Mouse (Mus musculus) heart, embryonic 10.5 days (tissue): Measurements from ENCODE around the gene Mpl. TPM values are rescaled to one million over a fixed set of nuclear protein-coding genes. Genes with fewer than 3 reads are reported as not detected.
A peak's percentile ranks its signal among the peaks of the same experiment; 100 is the strongest.

Experiments
- DNase-seq: peaks from one replicate; pipeline ENCODE4 v3.0.0-alpha.2; 2017; ENCODE audit warnings: low spot score
- H3K27ac ChIP-seq: fragments of 300-500 bp; sonication (generic); 2 replicates; pipeline ENCODE4 v1.5.1; 2016; ENCODE audit warnings: mild to moderate bottlenecking
- H3K27me3 ChIP-seq: fragments of 300-500 bp; sonication (generic); 2 replicates; pipeline ENCODE4 v1.6.1; 2016; ENCODE audit warnings: mild to moderate bottlenecking; ENCODE audit not compliant: poor library complexity, insufficient read depth, severe bottlenecking
- H3K36me3 ChIP-seq: fragments of 300-500 bp; sonication (generic); 2 replicates; pipeline ENCODE4 v1.6.1; 2016; ENCODE audit warnings: mild to moderate bottlenecking, moderate library complexity
- H3K4me1 ChIP-seq: fragments of 300-500 bp; sonication (generic); 2 replicates; pipeline ENCODE4 v1.6.1; 2016; ENCODE audit warnings: mild to moderate bottlenecking
- H3K4me3 ChIP-seq: fragments of 300-500 bp; sonication (generic); 2 replicates; pipeline ENCODE4 v1.5.1; 2016; ENCODE audit warnings: mild to moderate bottlenecking, moderate library complexity
- H3K9me3 ChIP-seq: fragments of 300-500 bp; sonication (generic); 2 replicates; pipeline ENCODE4 v1.6.1; 2016; ENCODE audit warnings: mild to moderate bottlenecking, moderate library complexity
- whole genome bisulfite sequencing: fragments of 180-500 bp; shearing (Covaris S2); methylation state at CpG from one replicate; pipeline ENCODE4 v1.1.7; 2016; 5-methylcytosine and 5-hydroxymethylcytosine counted together
- polyA plus RNA-seq: library from polyadenylated mRNA; unstranded; fragments of >200 nt; fragmentation: Nextera tagmentation; extraction: Ambion mirVana; gene quantifications from 2 replicates; pipeline ENCODE4 v1.2.1, GENCODE M21; 2016

Gene Mpl
- polyA plus RNA-seq, 1 experiment from 2014 or later: 5.5 TPM

DNA sequence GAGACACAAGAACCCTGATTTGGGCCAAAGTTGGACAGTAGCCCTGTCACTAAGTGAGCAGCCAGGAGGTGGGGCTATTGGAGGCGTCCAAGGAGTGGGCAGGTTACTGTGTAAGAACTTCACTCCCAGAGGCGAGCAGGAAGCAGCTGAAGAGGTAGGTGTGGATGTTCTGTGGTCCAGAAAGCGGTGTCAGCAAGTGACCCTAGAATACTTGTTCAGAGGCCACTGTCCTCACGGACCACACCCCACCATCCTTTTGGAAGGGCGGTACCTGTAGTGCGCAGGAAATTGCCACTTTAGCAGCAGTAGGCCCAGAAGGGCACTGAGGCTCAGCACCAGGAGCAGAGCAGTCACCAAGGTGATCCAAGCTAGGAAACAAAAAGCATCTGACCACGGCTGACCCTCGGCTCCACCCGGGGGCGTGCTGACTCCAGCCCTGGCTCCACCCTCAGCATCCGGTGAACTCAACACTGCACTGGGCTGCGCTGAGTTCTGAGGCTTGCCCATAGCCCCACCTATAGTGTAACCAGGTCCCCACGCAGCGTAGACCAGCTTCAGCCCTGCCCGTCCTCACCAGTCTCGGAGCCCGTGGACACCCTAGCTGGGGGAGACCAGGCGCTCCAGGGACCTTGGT lies 11.4 kb downstream of the Mpl start:
- WGBS: 18% methylated on average over 18 of the region's 18 CpGs

DNA sequence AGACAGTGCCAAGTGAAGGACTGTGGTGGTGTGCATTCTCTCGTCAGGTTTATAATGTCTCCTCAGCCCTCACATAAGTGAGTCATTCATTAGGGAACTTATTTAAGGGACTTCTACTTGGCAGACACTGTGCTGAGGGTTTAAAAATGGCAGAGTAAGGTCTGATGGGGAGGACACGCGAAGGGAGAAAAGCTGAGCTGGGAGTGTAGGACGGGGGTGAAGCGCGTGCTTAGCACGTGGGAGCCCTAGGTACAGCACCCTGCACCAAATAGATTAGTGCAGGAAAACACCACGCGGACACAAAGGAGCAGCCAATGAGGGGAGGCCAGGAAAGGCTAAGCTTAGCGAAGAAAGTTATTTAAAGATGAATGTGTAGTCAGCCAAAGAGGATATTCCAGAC lies 12.2 kb downstream of the Mpl start:
- H3K4me1 ChIP-seq: peaks cover 12% of the 10 kb centered on the region
- no peaks in the 10 kb centered on the region for H3K36me3 ChIP-seq
- no peak overlapping the region for H3K27ac ChIP-seq
- no peaks in the 10 kb centered on the region for H3K9me3 ChIP-seq
- H3K27me3 ChIP-seq: peaks cover 12% of the 10 kb centered on the region; the same call in 1 of the 2 replicates
- WGBS: 79% methylated on average over 10 of the region's 10 CpGs
- H3K4me3 ChIP-seq: no peak overlapping the region
- DNase-seq: no peak

More for the DNA sequence above, 11.4 kb downstream of the Mpl start:
- DNase-seq: peak; percentile 81
- H3K27ac ChIP-seq: peak overlapping the region; percentile 72; the same call in 1 of the 2 replicates
- H3K4me1 ChIP-seq: peaks cover 12% of the 10 kb centered on the region
- H3K4me3 ChIP-seq: peak overlapping the region; percentile 59
- H3K36me3 ChIP-seq: no peaks in the 10 kb centered on the region
- H3K27me3 ChIP-seq: peaks cover 12% of the 10 kb centered on the region; the same call in 1 of the 2 replicates
- H3K9me3 ChIP-seq: no peaks in the 10 kb centered on the region

DNA sequence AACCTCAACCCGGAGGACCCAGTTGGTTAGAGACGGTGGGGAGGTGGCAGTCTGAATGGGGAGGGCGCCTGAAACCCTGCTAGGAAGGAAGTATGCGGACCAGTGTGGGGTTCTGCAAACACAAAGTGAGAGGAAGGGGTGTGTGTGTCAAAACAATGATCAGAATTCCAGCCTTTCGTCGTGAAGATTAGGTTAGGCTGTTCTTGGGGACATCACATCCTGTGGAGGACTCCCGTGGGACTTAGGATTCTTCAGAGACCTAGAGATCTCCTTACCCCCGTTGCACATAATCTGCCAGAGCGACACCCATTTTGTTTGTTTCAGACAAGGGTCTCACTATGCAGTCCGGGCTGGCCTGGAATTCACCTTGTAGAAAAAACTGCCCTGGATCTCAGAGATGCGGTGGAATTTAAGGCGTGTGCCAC lies 19.5 kb downstream of the Mpl start:
- peak; percentile 84 for DNase-seq
- Histone ChIP-seq H3K27me3 (no peaks in the 10 kb centered on the region), H3K4me3 (peak overlapping the region; percentile 97), H3K27ac (peak overlapping the region; percentile 93), H3K4me1 (peaks cover 38% of the 10 kb centered on the region), H3K9me3 (no peaks in the 10 kb centered on the region), H3K36me3 (peaks cover 30% of the 10 kb centered on the region)
- WGBS: 6% methylated on average over 12 of the region's 12 CpGs

DNA sequence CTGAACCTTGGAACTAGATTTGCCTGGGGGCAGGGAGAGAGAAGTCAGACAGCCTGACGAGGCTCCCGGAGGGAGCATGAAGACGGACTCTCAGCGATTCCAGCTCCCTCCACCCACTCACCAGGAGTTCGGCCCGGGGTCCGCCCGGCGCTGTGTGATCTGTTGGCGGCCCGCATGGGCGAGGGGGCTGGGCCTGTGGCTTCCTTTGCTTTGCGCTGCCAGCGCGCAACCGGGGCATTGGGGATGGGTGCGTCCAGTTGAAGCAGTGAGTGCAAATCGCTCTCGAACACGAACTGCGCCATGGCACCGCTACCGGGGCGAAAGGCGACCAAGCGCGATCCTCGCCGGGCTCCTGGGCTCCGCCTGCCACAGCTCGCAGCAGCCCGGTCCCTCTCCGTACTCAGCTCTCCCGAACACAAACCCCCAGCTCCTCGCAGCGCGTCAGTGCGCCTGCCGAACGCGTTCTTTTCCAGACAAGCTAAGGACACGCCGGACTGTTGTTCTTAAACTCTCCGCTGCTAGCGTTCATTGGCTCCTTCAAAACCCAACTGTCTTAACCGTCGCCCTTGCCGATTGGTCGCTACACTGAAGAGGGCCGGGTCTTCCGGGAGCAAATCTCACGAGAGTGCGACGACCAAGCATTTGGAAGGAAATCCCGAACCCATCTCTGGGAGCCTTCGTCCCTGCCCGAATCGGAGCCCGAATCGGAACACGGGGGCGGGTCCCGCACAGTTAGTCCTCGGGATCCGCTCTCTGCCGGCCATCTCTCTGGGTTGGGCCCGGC lies 20.3 kb downstream of the Mpl start, which contains the start of gene Cdc20:
Cdc20 (minus strand) TSS at position 533 of the 784 bp plus-strand sequence.
- no peaks in the 10 kb centered on the region for H3K9me3 ChIP-seq
- H3K36me3 ChIP-seq: peaks cover 38% of the 10 kb centered on the region
- H3K4me3 ChIP-seq: peak within 1 kb of the TSS; percentile 97
- peak within 1 kb of the TSS; percentile 93 for H3K27ac ChIP-seq
- DNase-seq: peak; percentile 99
- peaks cover 38% of the 10 kb centered on the region for H3K4me1 ChIP-seq
- WGBS: under 1% methylated on average over 67 of the region's 67 CpGs
- H3K27me3 ChIP-seq: no peaks in the 10 kb centered on the region

DNA sequence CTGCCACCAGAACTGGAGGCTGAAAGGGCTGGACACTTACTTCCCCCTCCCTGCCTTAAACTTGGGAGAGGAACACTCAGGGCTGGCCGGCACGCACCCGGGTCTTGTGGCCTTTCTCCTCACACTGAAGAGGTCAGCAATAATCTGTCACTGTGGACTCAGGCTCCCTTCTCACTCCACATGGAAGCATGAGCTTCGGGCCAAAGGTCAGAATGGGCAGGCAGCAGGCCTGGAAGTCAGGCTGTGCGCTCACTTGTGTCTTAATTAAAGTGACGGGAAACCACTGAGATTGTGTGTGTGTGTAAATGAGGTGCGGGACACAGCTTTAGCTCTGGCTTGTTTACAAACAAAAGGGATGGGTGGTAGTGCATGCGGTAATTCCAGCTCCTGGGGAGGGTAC lies 25.0 kb downstream of the Mpl start:
- WGBS: 85% methylated on average over 8 of the region's 8 CpGs

DNA sequence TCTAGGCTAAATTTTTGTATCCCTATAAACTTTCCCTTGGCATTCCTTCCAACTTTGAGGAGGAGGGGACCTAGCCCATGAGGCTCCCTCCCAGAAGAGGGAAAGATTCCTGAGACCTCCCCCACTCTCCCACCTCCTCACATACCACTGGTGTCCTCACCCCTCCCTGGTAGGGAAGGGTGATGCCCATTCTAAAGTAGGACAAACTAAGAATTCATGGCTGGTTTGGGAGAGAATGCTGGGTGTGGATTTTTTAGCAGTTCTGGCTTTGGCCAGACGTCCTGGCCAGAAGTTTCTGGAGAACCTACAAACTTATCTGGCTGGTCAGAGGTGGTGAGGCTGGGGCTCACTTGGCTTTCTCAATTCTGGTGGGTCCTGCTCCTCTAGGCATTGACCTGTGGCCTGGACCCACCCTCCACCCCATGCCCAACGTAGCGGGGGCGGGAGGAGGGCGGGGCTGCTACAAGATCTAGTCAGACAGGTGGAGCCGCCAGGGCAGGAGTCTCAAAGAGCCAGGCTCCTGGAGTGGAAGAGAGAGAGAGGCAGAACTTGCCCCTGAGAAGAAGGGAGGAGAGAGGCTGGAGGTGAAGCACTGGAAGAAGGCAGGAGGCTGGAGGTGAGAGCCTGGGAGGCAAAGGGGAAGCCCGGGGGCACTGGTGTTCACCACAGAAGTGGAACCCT lies 28.0 kb downstream of the Mpl start:
- Histone ChIP-seq H3K9me3 (no peaks in the 10 kb centered on the region), H3K27me3 (no peaks in the 10 kb centered on the region), H3K27ac (peak overlapping the region; percentile 95), H3K36me3 (peaks cover 41% of the 10 kb centered on the region), H3K4me3 (peak overlapping the region; percentile 78), H3K4me1 (peaks cover 40% of the 10 kb centered on the region)
- no peak for DNase-seq
- 46% methylated on average over 7 of the region's 7 CpGs for WGBS

More for the DNA sequence above, 25.0 kb downstream of the Mpl start:
- Histone ChIP-seq H3K4me3 (no peak overlapping the region), H3K36me3 (peaks cover 56% of the 10 kb centered on the region), H3K27ac (no peak overlapping the region), H3K9me3 (no peaks in the 10 kb centered on the region), H3K27me3 (no peaks in the 10 kb centered on the region), H3K4me1 (peaks cover 61% of the 10 kb centered on the region)
- DNase-seq: no peak

DNA sequence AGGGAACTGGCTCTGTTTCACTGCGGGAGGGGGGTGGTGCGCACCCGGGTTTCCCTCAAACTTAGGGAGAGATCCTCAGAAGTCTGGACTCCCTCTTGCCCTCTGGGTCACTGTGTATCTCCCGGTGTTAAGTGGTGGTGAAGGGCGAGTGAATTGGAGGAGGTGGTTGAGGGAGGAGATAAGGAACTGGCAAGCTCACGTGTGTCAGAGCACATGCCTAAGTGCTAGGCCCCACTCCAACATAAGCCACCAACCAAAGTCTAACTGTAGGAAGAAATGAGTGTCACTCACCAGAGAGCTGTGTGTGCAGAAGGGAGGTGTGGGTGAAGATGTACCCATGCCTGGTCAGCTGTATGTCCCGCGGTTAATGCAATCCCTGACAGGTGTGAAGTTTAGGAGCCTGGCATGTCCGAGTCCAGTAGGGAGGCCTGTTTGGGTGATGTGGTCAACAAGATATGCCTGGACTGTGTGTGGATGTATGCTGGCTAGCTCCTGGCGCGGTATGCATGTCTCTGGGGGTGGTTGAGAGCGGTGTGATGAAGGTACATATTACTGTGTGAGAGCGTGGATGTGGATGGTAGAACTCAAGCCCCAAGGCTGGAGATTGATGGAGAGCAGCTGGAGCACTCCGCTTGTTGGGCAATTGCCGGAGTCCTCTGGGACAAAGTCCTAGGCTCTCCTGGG lies 28.6 kb downstream of the Mpl start:
- DNase-seq: peak; percentile 78

DNA sequence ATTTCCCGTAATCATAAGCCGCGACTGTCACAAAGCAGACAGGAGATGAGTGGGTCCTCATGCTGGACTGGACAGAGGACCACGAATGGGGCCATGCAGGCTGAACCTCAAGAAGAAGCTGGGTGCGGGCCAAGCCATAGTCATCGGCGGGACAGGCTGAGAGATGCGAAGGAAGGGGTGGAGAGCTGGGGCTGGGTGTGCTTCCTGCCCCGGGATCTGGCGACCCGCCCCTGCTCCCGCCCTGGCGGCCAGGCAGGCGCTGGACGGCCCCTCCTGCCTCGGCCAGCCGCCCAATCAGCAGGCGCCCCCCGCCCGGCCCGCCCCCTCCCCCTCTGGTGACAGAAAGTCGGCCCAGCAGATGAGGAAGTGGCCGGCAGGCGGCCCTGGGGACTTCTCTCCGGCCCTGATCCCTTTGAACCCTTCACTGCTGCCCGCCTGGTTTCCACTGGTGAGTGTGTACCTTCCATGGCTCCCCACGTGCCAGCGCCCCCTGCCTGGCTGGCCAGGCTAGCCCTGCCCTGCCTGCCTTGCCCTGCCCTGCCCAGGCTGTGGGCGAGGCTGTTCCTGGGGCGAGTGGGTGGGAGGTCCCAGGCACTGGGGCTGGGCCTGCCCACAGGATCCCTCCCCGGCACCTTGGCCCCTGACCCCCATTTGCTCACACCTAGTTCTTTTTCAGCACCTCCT lies 29.4 kb downstream of the Mpl start, which contains the start of gene Elovl1:
Elovl1 (plus strand) TSS at position 326 of the 684 bp plus-strand sequence.
- Histone ChIP-seq H3K9me3 (no peaks in the 10 kb centered on the region), H3K4me1 (peaks cover 35% of the 10 kb centered on the region), H3K4me3 (peak within 1 kb of the TSS; percentile 78), H3K27me3 (no peaks in the 10 kb centered on the region), H3K36me3 (peaks cover 39% of the 10 kb centered on the region), H3K27ac (peak within 1 kb of the TSS; percentile 95)
- under 1% methylated on average over 26 of the region's 31 CpGs for WGBS
- peak; percentile 96 for DNase-seq

More for the DNA sequence above, 28.6 kb downstream of the Mpl start:
- H3K27ac ChIP-seq: peak overlapping the region; percentile 95
- H3K36me3 ChIP-seq: peaks cover 40% of the 10 kb centered on the region
- H3K4me3 ChIP-seq: peak overlapping the region; percentile 78
- 36% methylated on average over 15 of the region's 15 CpGs for WGBS
- H3K27me3 ChIP-seq: no peaks in the 10 kb centered on the region
- H3K4me1 ChIP-seq: peaks cover 35% of the 10 kb centered on the region
- no peaks in the 10 kb centered on the region for H3K9me3 ChIP-seq

DNA sequence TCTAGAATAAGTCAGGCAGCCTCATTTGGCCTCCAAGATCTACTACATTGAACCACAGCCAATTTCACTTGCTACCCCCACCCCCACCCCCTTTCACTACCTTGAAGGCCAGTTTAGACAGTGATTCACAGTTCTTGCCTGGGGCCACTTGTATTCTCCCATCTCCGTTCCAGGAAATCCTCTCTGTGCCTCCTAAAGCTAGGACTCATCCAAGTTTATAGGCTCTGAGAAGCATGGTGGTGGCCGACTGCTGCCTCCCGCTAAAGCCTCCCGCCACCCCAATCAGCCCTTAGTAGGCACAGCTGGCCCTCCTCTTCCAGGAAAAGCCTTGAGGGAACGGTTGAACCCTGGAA lies 29.9 kb downstream of the Mpl start:
- Histone ChIP-seq H3K36me3 (peaks cover 34% of the 10 kb centered on the region), H3K27ac (peak overlapping the region; percentile 95), H3K4me1 (peaks cover 35% of the 10 kb centered on the region), H3K4me3 (peak overlapping the region; percentile 78), H3K27me3 (no peaks in the 10 kb centered on the region), H3K9me3 (no peaks in the 10 kb centered on the region)
- DNase-seq: no peak
- WGBS: 3% methylated on average over 5 of the region's 5 CpGs

DNA sequence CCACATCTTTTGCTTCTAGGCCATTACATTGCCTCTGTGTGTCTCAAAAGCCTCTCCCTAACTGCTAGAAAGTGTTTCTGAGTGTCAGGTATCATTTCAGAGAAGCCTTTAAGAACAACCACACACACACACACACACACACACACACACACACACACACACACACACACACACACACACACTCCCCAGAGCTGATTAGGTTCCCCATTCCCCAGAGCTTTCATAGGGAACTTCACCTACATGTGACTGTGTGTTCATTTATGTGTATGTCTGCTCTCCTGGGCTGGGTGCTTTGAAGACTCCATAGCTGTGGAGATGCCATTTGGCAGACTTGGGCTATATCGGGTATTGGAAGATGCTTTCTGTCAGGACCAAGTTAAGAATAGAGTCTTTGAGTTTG lies 31.9 kb downstream of the Mpl start:
- H3K27ac ChIP-seq: no peak overlapping the region
- no peak overlapping the region for H3K4me3 ChIP-seq
- DNase-seq: no peak
- 74% methylated on average over 1 of the region's 1 CpGs for WGBS
- H3K36me3 ChIP-seq: peaks cover 28% of the 10 kb centered on the region
- no peaks in the 10 kb centered on the region for H3K27me3 ChIP-seq
- no peaks in the 10 kb centered on the region for H3K9me3 ChIP-seq
- peaks cover 34% of the 10 kb centered on the region for H3K4me1 ChIP-seq

DNA sequence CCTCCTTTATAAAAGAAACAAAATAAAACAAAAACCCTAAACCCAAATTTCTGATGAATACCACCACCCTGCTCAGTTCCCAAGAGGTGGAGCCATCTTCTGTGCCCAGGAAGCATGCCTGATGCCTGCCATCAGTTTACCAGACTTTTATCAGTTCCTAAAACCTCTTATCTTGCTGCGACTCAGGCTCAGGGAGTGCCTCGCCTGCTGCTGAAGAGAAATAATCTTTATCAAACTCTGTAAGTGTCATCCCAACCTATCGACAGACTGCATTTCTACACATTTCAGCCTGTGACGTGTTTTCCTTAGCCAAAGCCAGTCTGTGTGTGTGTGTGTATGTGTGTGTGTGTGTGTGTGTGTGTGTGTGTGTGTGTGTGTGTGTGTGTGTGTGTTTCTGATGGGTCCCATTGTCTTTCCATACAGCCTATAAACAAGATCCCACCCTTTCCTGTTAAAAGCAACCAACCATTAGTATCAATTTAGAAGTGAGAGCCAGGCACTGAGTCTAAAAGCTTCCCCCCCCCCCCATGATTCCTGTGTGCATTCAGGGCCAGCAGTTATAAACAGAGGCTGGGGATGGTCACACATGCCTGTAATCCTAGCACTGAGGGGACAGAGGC lies 32.7 kb downstream of the Mpl start:
- H3K27me3 ChIP-seq: no peaks in the 10 kb centered on the region
- WGBS: 30% methylated on average over 4 of the region's 4 CpGs
- DNase-seq: no peak
- H3K4me1 ChIP-seq: peaks cover 27% of the 10 kb centered on the region
- peaks cover 34% of the 10 kb centered on the region for H3K36me3 ChIP-seq
- no peak overlapping the region for H3K4me3 ChIP-seq
- no peak overlapping the region for H3K27ac ChIP-seq
- H3K9me3 ChIP-seq: no peaks in the 10 kb centered on the region

DNA sequence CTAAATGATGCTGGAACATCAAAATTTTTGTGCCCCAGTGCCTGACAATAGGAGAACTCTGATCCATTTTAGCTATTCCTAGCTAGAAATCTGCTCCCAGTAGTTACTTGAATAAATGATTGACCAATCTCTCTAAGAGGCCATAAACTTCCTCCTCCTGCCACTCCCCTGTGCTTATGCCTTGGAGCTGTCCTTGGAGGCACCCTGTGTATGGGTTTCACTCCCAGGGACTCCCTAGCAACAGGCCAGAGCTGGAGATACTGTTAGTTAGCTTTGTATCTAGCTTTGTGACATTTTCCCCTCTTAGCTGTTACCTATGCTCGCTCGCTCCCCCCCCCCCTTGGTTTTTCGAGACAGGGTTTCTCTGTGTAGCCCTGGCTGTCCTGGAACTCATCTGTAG lies 35.9 kb downstream of the Mpl start:
- Histone ChIP-seq H3K36me3 (peaks cover 62% of the 10 kb centered on the region), H3K4me1 (no peaks in the 10 kb centered on the region), H3K27me3 (no peaks in the 10 kb centered on the region), H3K27ac (no peak overlapping the region), H3K9me3 (no peaks in the 10 kb centered on the region), H3K4me3 (no peak overlapping the region)
- 93% methylated on average over 3 of the region's 3 CpGs for WGBS
- no peak for DNase-seq
